Mouse (Mus musculus): Measurements from ENCODE around the gene Hbq1a. TPM values are rescaled to one million over a fixed set of nuclear protein-coding genes. Genes with fewer than 3 reads are reported as not detected.

Gene Hbq1a
- total RNA-seq, 2 experiments from 2014 or later: not detected

- peak; percentile 33 to 60 for DNase-seq (ENCODE audit: low spot score in 2 of 2)
These were observed 21.3 kb downstream of the Hbq1a start for GRCm38 (mm10) chr11:32321196-32321565.

- peak; percentile 87 to 90 for DNase-seq (ENCODE audit: low spot score in 2 of 2)
These were observed 24.7 kb downstream of the Hbq1a start for GRCm38 (mm10) chr11:32324609-32325008.

- no peak for DNase-seq (ENCODE audit: low spot score in 2 of 2)
These were observed 31.2 kb downstream of the Hbq1a start for GRCm38 (mm10) chr11:32331075-32331474.

- no peak for DNase-seq (ENCODE audit: low spot score in 2 of 2)
These were observed 32.0 kb downstream of the Hbq1a start for GRCm38 (mm10) chr11:32331861-32332260.

- no peak for DNase-seq (ENCODE audit: low spot score in 2 of 2)
These were observed 33.4 kb downstream of the Hbq1a start for GRCm38 (mm10) chr11:32333235-32333634.

GRCm38 (mm10) chr11:32336435-32336907 lies 36.6 kb downstream of the Hbq1a start:
- DNase-seq (ENCODE audit: low spot score in 2 of 2): no peak

- no peak for DNase-seq (ENCODE audit: low spot score in 2 of 2)
These were observed 39.3 kb downstream of the Hbq1a start for GRCm38 (mm10) chr11:32339131-32339531.

GRCm38 (mm10) chr11:32340476-32341473 lies 40.9 kb downstream of the Hbq1a start:
- DNase-seq (ENCODE audit: low spot score in 2 of 2): peak; percentile 50 to 59

- DNase-seq (ENCODE audit: low spot score in 2 of 2): peak; percentile 54 to 64
These were observed 42.9 kb downstream of the Hbq1a start for GRCm38 (mm10) chr11:32342770-32343191.

GRCm38 (mm10) chr11:32343350-32343749 lies 43.5 kb downstream of the Hbq1a start:
- no peak for DNase-seq (ENCODE audit: low spot score in 2 of 2)

GRCm38 (mm10) chr11:32345504-32346297 lies 45.8 kb downstream of the Hbq1a start:
- DNase-seq (ENCODE audit: low spot score in 2 of 2): no peak

GRCm38 (mm10) chr11:32347264-32347606 lies 47.4 kb downstream of the Hbq1a start:
- DNase-seq (ENCODE audit: low spot score in 2 of 2): no peak

- peak; percentile 74 to 80 for DNase-seq (ENCODE audit: low spot score in 2 of 2)
These were observed 48.0 kb downstream of the Hbq1a start, which contains the start of gene Sh3pxd2b for GRCm38 (mm10) chr11:32347607-32348432. TSS of gene Sh3pxd2b (plus strand) at chr11:32347820.

GRCm38 (mm10) chr11:32348433-32349283 lies 48.8 kb downstream of the Hbq1a start:
- no peak for DNase-seq (ENCODE audit: low spot score in 2 of 2)

GRCm38 (mm10) chr11:32349284-32349953 lies 49.5 kb downstream of the Hbq1a start:
- no peak for DNase-seq (ENCODE audit: low spot score in 2 of 2)

Data from adrenal gland, adult 18-20 months (tissue).